Mouse (Mus musculus) embryonic stem cell, embryonic (primary cell): ENCODE results near the gene Gm14418.
"Not testable (repeated sequence)": the region's sequence is repeated elsewhere in the genome, so short reads cannot be mapped to it uniquely, and the experiment has no call there.

Source experiments
- CTCF ChIA-PET, 4 experiments: fragments of 300-600 bp in 2 of 4; fragments of 350-600 bp in 2 of 4; sonication (Branson Sonifier 250); formaldehyde crosslinking; loops; one replicate each; lab custom pipeline; 2022; ENCODE audit warnings: inconsistent platforms in 2 of 4; lab: Charles Lee
- POLR2A ChIA-PET, 4 experiments: fragments of 300-600 bp in 2 of 4; fragments of 350-600 bp in 2 of 4; sonication (Branson Sonifier 250); formaldehyde crosslinking; loops; one replicate each; lab custom pipeline; 2022; ENCODE audit warnings: antibody characterized with exemption in 4 of 4, inconsistent platforms in 1 of 4; lab: Charles Lee

The Gm14418 gene

GRCm38 (mm10) chr2:177398096-177398495, at the start of gene Gm14418:
TSS of gene Gm14418 (minus strand) at chr2:177398320.
- CTCF ChIA-PET, POLR2A ChIA-PET: not testable (repeated sequence)
